Mouse (Mus musculus) bone marrow macrophage, adult 2 months (primary cell): ENCODE measurements around the gene Slc6a6. TPM values are rescaled to one million over a fixed set of nuclear protein-coding genes. Genes with fewer than 3 reads are reported as not detected.

Experiments
- H3K27ac ChIP-seq: 2 replicates; pipeline ENCODE4 v1.5.1; 2012; ENCODE audit warnings: low read depth, low read length; ENCODE audit not compliant: insufficient read depth
- H3K4me1 ChIP-seq: 2 replicates; pipeline ENCODE4 v1.6.1; 2012; ENCODE audit warnings: low read length; ENCODE audit not compliant: control insufficient read depth, insufficient read depth
- H3K4me3 ChIP-seq: 2 replicates; pipeline ENCODE4 v1.5.1; 2012; ENCODE audit warnings: mild to moderate bottlenecking, low read length, moderate library complexity; ENCODE audit not compliant: insufficient read depth
- CTCF ChIP-seq: IDR thresholded peaks from 2 replicates; pipeline ENCODE4 v1.5.1; 2012; ENCODE audit warnings: low read depth, mild to moderate bottlenecking, low read length, moderate library complexity
- POLR2A ChIP-seq: IDR thresholded peaks from 2 replicates; pipeline ENCODE4 v1.6.1; 2012; ENCODE audit warnings: mild to moderate bottlenecking, low read depth, low read length, borderline replicate concordance
- polyA plus RNA-seq: library from polyadenylated mRNA; stranded (reverse); fragments of >200 nt; gene quantifications from 2 replicates; pipeline ENCODE4 v1.2.4, GENCODE M21; 2012; ENCODE audit not compliant: missing spikeins, insufficient read depth, insufficient read length

Gene Slc6a6
- polyA plus RNA-seq, 1 experiment = 575 TPM

GRCm38 (mm10) chr6:91655244-91655643 is 28.6 kb upstream of the Slc6a6 start:
- H3K27ac ChIP-seq = no peak overlapping the region
- H3K4me1 ChIP-seq = peaks cover 4% of the 10 kb centered on the region; the same call in 1 of the 2 replicates
- TF ChIP-seq POLR2A (no peak), CTCF (no peak)
- no peak overlapping the region for H3K4me3 ChIP-seq

DNA sequence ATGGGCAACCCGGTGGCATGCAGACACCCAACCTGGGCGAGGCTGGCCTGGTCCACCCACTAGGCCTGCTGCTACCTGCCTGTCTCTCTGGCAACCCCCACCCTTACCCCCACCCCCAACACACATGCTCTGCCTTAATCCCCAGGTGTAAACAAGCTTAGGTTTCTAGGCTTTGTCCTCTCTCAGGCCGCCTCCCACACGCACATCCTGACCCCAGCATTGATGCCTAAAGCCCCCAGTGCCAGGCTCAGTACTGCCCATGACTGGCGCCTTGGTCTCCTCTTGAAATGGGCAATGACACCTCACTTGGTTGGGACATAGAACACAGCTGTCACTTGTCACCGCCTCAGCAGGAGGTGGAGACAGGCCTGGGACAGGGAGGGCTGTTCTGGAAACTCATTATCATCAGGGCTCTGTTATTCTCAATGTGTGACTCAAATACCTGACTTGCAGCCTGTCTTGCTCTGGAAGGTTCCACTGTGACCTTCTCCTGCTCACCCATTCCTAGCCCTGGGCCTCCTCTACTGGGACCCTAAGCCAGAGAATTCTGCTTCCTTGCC is 27.9 kb upstream of the Slc6a6 start:
- Histone ChIP-seq H3K4me3 (no peak overlapping the region), H3K27ac (no peak overlapping the region), H3K4me1 (peaks cover 5% of the 10 kb centered on the region; the same call in 1 of the 2 replicates)
- TF ChIP-seq CTCF = no peak
- TF ChIP-seq POLR2A = no peak

- Histone ChIP-seq H3K4me1 (peaks cover 5% of the 10 kb centered on the region; the same call in 1 of the 2 replicates), H3K4me3 (no peak overlapping the region), H3K27ac (no peak overlapping the region)
- TF ChIP-seq CTCF (no peak), POLR2A (no peak)
Observed at GRCm38 (mm10) chr6:91658288-91658687, 25.6 kb upstream of the Slc6a6 start.

- TF ChIP-seq CTCF (no peak), POLR2A (no peak)
- H3K4me3 ChIP-seq = no peak overlapping the region
- H3K4me1 ChIP-seq = peaks cover 5% of the 10 kb centered on the region; the same call in 1 of the 2 replicates
- H3K27ac ChIP-seq = no peak overlapping the region
Observed at GRCm38 (mm10) chr6:91659841-91660509, 23.9 kb upstream of the Slc6a6 start.

DNA sequence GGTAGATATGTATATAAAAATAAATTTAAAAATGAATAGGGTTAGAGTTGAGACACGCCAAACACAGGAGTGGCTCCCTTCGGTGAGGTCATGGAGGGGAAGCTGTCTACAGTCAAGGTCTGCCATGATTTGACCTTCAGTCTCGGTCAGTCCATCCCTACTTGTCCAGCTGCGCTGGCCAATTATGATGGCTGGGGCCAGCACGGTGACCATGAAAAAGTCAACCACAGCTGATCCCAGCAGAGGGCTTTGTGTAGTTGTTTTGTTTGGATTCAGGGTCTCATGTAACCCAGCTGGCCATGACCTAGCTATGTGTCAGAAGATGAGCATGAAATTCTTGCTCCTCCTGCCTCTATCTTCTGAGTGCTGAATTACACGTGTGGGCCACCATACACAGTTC is 21.6 kb upstream of the Slc6a6 start:
- Histone ChIP-seq H3K4me3 (no peak overlapping the region), H3K4me1 (peaks cover 5% of the 10 kb centered on the region; the same call in 1 of the 2 replicates), H3K27ac (no peak overlapping the region)
- TF ChIP-seq CTCF = no peak
- TF ChIP-seq POLR2A = no peak

- TF ChIP-seq CTCF (no peak), POLR2A (no peak)
- H3K27ac ChIP-seq = no peak overlapping the region
- no peak overlapping the region for H3K4me3 ChIP-seq
- peaks cover 5% of the 10 kb centered on the region; the same call in 1 of the 2 replicates for H3K4me1 ChIP-seq
Observed at GRCm38 (mm10) chr6:91663616-91664015, 20.2 kb upstream of the Slc6a6 start.

- TF ChIP-seq CTCF (no peak), POLR2A (no peak)
- H3K27ac ChIP-seq = no peak overlapping the region
- peaks cover 6% of the 10 kb centered on the region for H3K4me1 ChIP-seq
- no peak overlapping the region for H3K4me3 ChIP-seq
Observed at GRCm38 (mm10) chr6:91665267-91665666, 18.6 kb upstream of the Slc6a6 start.

DNA sequence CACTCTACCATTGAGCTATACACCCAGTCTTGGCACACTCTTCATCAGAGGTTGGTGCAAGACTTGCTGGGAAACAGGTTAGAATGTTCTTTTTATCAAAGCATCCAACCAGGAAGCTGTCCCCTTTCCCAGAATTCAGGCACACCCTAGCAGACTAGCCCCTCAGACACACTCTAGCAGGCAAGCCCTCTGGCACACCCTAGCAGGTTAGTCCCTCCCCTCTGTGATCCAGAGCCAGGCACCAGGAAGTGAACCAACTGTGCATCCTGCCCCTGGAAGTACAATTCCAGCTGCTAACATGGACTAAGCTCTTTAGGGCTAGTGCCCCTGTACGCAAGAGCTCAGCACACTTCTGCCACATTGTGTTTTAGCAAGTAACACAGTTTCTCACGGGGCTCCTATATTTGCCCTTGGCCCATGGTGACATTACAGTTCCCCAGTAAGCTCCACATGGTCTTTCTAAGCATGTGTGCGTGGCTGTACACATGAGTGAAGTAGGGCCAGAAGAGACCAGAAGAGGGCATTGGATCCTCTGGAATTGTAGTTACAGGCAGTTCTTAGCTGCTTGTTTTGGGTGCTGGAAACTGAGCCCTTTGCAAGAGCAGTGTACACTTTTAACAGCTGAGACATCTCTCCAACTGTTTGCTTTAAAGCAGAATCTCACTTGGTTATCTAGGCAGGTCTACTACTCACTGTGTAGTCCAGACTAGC is 17.7 kb upstream of the Slc6a6 start:
- TF ChIP-seq POLR2A (no peak), CTCF (no peak)
- no peak overlapping the region for H3K4me3 ChIP-seq
- peaks cover 5% of the 10 kb centered on the region for H3K4me1 ChIP-seq
- H3K27ac ChIP-seq = no peak overlapping the region

DNA sequence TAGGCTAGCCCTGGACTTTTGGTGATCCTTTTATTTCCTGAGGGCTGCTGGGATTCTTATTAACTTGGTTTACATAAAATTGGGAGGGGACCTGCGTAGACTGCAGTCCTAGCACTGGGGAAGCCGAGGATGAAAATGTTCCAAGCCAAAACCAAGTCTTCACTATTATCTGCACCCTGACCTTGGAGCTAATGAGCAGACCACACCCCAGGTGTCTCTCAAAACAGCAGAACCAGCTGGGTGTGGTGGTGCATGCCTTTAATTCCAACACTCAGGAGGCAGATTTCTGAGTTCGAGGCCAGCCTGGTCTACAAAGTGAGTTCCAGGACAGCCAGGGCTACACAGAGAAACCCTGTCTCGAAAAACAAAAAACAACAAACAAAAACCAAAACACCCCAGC is 16.7 kb upstream of the Slc6a6 start:
- no peak overlapping the region for H3K27ac ChIP-seq
- TF ChIP-seq POLR2A (no peak), CTCF (no peak)
- H3K4me3 ChIP-seq = no peak overlapping the region
- H3K4me1 ChIP-seq = peaks cover 5% of the 10 kb centered on the region

- TF ChIP-seq POLR2A (no peak), CTCF (no peak)
- Histone ChIP-seq H3K4me1 (peaks cover 5% of the 10 kb centered on the region), H3K4me3 (no peak overlapping the region), H3K27ac (no peak overlapping the region)
Observed at GRCm38 (mm10) chr6:91668276-91668675, 15.6 kb upstream of the Slc6a6 start.
